Mouse (Mus musculus): Measurements from ENCODE around the gene Fzd9. TPM values are rescaled to one million over a fixed set of nuclear protein-coding genes. Genes with fewer than 3 reads are reported as not detected.

Fzd9 gene
- not detected in 2 replicates for total RNA-seq (2012; rRNA removed)
- not detected in 2 replicates for total RNA-seq (2014; rRNA removed)
- not detected in 2 replicates for polyA plus RNA-seq (2012; ENCODE audit: insufficient read length, low read depth)

- dilution Hi-C loops (cut with MboI; ENCODE audit: extremely low pct_ligation_motif_present, extremely low pct_unique_long_range_greater_than_20kb, low sequenced_read_pairs) = no loop called here
Observed at GRCm38 (mm10) chr5:135251079-135251454, at the start of gene Fzd9. TSS of gene Fzd9 (minus strand) at chr5:135251230.

GRCm38 (mm10) chr5:135292001-135292400 lies 41.0 kb upstream of the Fzd9 start:
- Histone ChIP-seq H3K27me3 (replicated peaks) (peaks cover 55% of the 10 kb centered on the region), H3K27ac (ENCODE audit: insufficient read depth, low read depth) (no peak overlapping the region), H3K9me3 (replicated peaks; ENCODE audit: low read length) (peaks cover 12% of the 10 kb centered on the region), H3K4me1 (ENCODE audit: control insufficient read depth in 1 of 2, insufficient read depth in 2 of 2) (no peaks in the 10 kb centered on the region), H3K4me2 (ENCODE audit: insufficient read depth, low read depth, poor library complexity, severe bottlenecking) (no peak overlapping the region), H3K4me3 (replicated peaks in 1 of 3; ENCODE audit: low read depth in 2 of 3, low read length in 2 of 3, poor library complexity in 1 of 3) (no peak overlapping the region), H3K79me2 (replicated peaks; ENCODE audit: control insufficient read depth, extremely low read depth, insufficient read depth, poor library complexity, severe bottlenecking) (no peaks in the 10 kb centered on the region), H3K36me3 (replicated peaks in 1 of 2; ENCODE audit: control insufficient read depth in 1 of 2, insufficient read depth in 1 of 2, low read length in 1 of 2) (no peaks in the 10 kb centered on the region), H3K9ac (ENCODE audit: insufficient read depth, low read depth) (no peak overlapping the region)
- TF ChIP-seq IRF4 (IDR thresholded peaks at IDR 0.05; ENCODE audit: low read depth, low read length) = no peak
- TF ChIP-seq E2F4 (IDR thresholded peaks at IDR 0.05; ENCODE audit: insufficient replicate concordance, low read depth, low read length) = no peak
- no peak for TF ChIP-seq RAD21 (IDR thresholded peaks at IDR 0.05; ENCODE audit: low read depth, low read length)
- TF ChIP-seq UBTF (IDR thresholded peaks at IDR 0.05; ENCODE audit: low read depth, low read length) = no peak
- TF ChIP-seq GABPA (IDR thresholded peaks at IDR 0.05; ENCODE audit: insufficient replicate concordance, low read depth, low read length) = no peak
- no peak for TF ChIP-seq ZKSCAN1 (IDR thresholded peaks at IDR 0.05; ENCODE audit: borderline replicate concordance, low read depth, low read length)
- no peak for TF ChIP-seq JUND (conservative IDR thresholded peaks at IDR 0.05; ENCODE audit: low read depth, low read length)
- no peak for TF ChIP-seq PAX5 (IDR thresholded peaks at IDR 0.05; ENCODE audit: low read length)
- DNase-seq (ENCODE audit: extremely low read depth) = no peak
- in situ Hi-C loops (cut with MboI; ENCODE audit: low pct_ligation_motif_present, low pct_unique_long_range_greater_than_20kb, low sequenced_read_pairs) = no loop called here
- dilution Hi-C loops (cut with MboI; ENCODE audit: extremely low pct_ligation_motif_present, extremely low pct_unique_long_range_greater_than_20kb, low sequenced_read_pairs) = no loop called here

More at GRCm38 (mm10) chr5:135251079-135251454, at the start of gene Fzd9:
- Histone ChIP-seq H3K79me2 (replicated peaks; ENCODE audit: control insufficient read depth, extremely low read depth, insufficient read depth, poor library complexity, severe bottlenecking) (no peaks in the 10 kb centered on the region), H3K4me2 (ENCODE audit: insufficient read depth, low read depth, poor library complexity, severe bottlenecking) (no peak within 1 kb of the TSS), H3K4me3 (replicated peaks in 1 of 3; ENCODE audit: low read depth in 2 of 3, low read length in 2 of 3, poor library complexity in 1 of 3) (no peak within 1 kb of the TSS), H3K27ac (ENCODE audit: insufficient read depth, low read depth) (no peak within 1 kb of the TSS), H3K9me3 (replicated peaks; ENCODE audit: low read length) (peaks cover 25% of the 10 kb centered on the region), H3K27me3 (replicated peaks) (no peaks in the 10 kb centered on the region), H3K9ac (ENCODE audit: insufficient read depth, low read depth) (no peak within 1 kb of the TSS), H3K4me1 (ENCODE audit: control insufficient read depth in 1 of 2, insufficient read depth in 2 of 2) (no peaks in the 10 kb centered on the region), H3K36me3 (replicated peaks in 1 of 2; ENCODE audit: control insufficient read depth in 1 of 2, insufficient read depth in 1 of 2, low read length in 1 of 2) (peaks cover 9 to 43% of the 10 kb centered on the region in 2 experiments)
- no peak for TF ChIP-seq RCOR1 (conservative IDR thresholded peaks at IDR 0.05; ENCODE audit: low read depth, low read length)
- no peak for TF ChIP-seq EP300 (IDR thresholded peaks at IDR 0.05; ENCODE audit: low read length)
- TF ChIP-seq MXI1 (IDR thresholded peaks at IDR 0.05; ENCODE audit: low read depth, low read length) = no peak
- no peak for TF ChIP-seq ZMIZ1 (IDR thresholded peaks at IDR 0.05; ENCODE audit: low read depth, low read length)
- TF ChIP-seq USF1 (IDR thresholded peaks at IDR 0.05; ENCODE audit: low read depth, low read length) = no peak
- TF ChIP-seq NELFE (IDR thresholded peaks at IDR 0.05; ENCODE audit: low read depth, low read length) = no peak
- no peak for TF ChIP-seq MAZ (IDR thresholded peaks at IDR 0.05; ENCODE audit: low read depth, low read length)
- no peak for TF ChIP-seq ZC3H11A (IDR thresholded peaks at IDR 0.05; ENCODE audit: low read depth, low read length)
- TF ChIP-seq MEF2A (IDR thresholded peaks at IDR 0.05; ENCODE audit: borderline replicate concordance, low read depth, low read length) = no peak
- TF ChIP-seq ETS1 (conservative IDR thresholded peaks at IDR 0.05; ENCODE audit: low read depth, low read length) = no peak
- TF ChIP-seq ELF1 (IDR thresholded peaks at IDR 0.05; ENCODE audit: low read depth, low read length) = no peak
- TF ChIP-seq POLR2AphosphoS2 (IDR thresholded peaks at IDR 0.05; ENCODE audit: low read depth, low read length) = no peak
- TF ChIP-seq ZKSCAN1 (IDR thresholded peaks at IDR 0.05; ENCODE audit: borderline replicate concordance, low read depth, low read length) = no peak
- no peak for TF ChIP-seq CHD1 (IDR thresholded peaks at IDR 0.05; ENCODE audit: low read depth, low read length)
- TF ChIP-seq ZNF384 (IDR thresholded peaks at IDR 0.05; ENCODE audit: low read depth, low read length) = no peak
- TF ChIP-seq TCF12 (IDR thresholded peaks at IDR 0.05; ENCODE audit: low read depth, low read length) = no peak
- TF ChIP-seq MYC (IDR thresholded peaks at IDR 0.05; ENCODE audit: low read depth, low read length) = no peak
- no peak for TF ChIP-seq CHD2 (IDR thresholded peaks at IDR 0.05; ENCODE audit: low read length)
- no peak for DNase-seq (ENCODE audit: extremely low read depth)
- in situ Hi-C loops (cut with MboI; ENCODE audit: low pct_ligation_motif_present, low pct_unique_long_range_greater_than_20kb, low sequenced_read_pairs) = no loop called here
